Mouse (Mus musculus): ENCODE measurements around the gene Cs. TPM values are rescaled to one million over a fixed set of nuclear protein-coding genes. Genes with fewer than 3 reads are reported as not detected.

Cs gene
- polyA plus RNA-seq, 1 experiment from 2014 or later, result 297 TPM

DNA sequence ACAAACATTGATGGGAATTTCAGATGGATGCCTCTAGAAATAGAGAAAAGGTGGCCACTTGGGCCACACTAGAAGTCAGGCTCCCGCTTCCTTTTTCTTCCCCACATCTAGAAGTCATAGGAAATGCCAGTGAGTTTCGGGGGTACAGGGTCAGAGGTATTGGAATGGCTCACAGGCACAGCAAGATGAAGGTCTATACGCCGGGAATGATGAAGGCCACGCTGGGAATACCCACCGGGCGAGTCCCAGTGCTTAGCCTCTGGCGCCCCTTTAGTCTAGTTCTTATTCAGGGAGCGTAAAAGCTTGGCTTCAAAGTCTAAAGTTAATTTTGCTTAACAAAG is 34.8 kb upstream of the Cs start:
- peak overlapping the region; percentile 61 for H3K4me3 ChIP-seq (ENCODE audit: low read depth, low read length)
- WGBS, result 1% methylated on average over 9 of the region's 9 CpGs
- H3K27ac ChIP-seq (ENCODE audit: low read depth, low read length), result peak overlapping the region; percentile 96
- H3K4me1 ChIP-seq (ENCODE audit: control insufficient read depth, insufficient read depth, low read length), result peaks cover 17% of the 10 kb centered on the region
- no peaks in the 10 kb centered on the region for H3K27me3 ChIP-seq (ENCODE audit: control insufficient read depth, insufficient read depth, low read length)
- H3K4me2 ChIP-seq (ENCODE audit: low read depth, low read length), result peak overlapping the region; percentile 80
- H3K36me3 ChIP-seq (ENCODE audit: control insufficient read depth, insufficient read depth, low read length), result no peaks in the 10 kb centered on the region
- peak overlapping the region; percentile 90 for H3K9ac ChIP-seq (replicated peaks; ENCODE audit: low read depth, low read length)
- ATAC-seq (ENCODE audit: low read depth), result peak; percentile 31
- H3K9me3 ChIP-seq (ENCODE audit: control insufficient read depth, low read length), result no peaks in the 10 kb centered on the region

DNA sequence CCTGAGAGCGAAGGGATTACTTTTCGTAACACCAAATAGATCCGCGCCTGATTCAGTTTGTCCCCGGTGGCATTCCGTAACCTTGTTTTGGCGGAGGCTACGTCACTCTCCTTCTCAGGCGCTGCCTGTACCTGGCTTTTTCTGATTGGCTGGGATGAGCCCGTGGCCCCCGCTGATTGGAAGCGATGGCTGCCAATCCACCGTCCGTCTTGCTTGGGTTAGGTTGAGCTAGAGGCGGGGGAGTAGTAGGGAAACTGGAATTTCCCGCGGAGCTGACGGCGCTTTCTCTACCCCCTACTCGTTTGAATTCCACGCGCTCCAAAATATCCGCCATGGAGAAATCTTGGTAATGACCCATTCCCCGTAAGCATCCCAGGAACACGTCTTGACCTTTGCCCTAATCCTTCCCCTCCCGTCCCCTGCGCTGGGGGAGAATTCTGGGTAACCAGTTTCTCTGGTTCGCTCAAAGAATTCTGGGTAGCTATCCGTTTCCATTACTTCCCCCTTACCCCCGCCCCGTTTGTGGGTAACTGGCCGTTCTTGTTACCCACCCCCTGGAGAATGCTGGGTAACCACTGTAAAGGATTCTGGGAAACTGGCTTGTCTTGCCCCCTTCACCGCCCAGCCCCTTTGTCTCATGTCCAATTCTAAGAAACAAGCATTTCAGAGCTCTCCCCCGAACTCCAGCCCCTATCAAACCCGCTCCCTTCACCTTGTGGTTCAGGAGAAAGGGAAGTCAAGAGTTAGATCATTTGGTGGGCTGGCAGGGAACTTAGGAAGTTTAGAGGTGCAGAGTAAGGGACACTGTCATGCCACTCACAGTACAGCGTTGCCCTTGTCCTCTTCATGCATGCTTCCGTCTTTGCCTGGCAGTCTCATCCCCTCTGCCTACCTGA is 34.2 kb upstream of the Cs start, which contains the start of gene Pan2:
TSS of gene Pan2 (plus strand) at position 210 of the 896 bp plus-strand sequence.
- Histone ChIP-seq H3K27me3 (ENCODE audit: control insufficient read depth, insufficient read depth, low read length) (no peaks in the 10 kb centered on the region), H3K9me3 (ENCODE audit: control insufficient read depth, low read length) (no peaks in the 10 kb centered on the region), H3K4me1 (ENCODE audit: control insufficient read depth, insufficient read depth, low read length) (peaks cover 17% of the 10 kb centered on the region), H3K4me2 (ENCODE audit: low read depth, low read length) (peak within 1 kb of the TSS; percentile 80), H3K36me3 (ENCODE audit: control insufficient read depth, insufficient read depth, low read length) (no peaks in the 10 kb centered on the region), H3K9ac (replicated peaks; ENCODE audit: low read depth, low read length) (peak within 1 kb of the TSS; percentile 90), H3K27ac (ENCODE audit: low read depth, low read length) (peak within 1 kb of the TSS; percentile 96), H3K4me3 (ENCODE audit: low read depth, low read length) (peak within 1 kb of the TSS; percentile 61)
- WGBS, result 1% methylated on average over 37 of the region's 37 CpGs
- ATAC-seq (ENCODE audit: low read depth), result peak; percentile 99

DNA sequence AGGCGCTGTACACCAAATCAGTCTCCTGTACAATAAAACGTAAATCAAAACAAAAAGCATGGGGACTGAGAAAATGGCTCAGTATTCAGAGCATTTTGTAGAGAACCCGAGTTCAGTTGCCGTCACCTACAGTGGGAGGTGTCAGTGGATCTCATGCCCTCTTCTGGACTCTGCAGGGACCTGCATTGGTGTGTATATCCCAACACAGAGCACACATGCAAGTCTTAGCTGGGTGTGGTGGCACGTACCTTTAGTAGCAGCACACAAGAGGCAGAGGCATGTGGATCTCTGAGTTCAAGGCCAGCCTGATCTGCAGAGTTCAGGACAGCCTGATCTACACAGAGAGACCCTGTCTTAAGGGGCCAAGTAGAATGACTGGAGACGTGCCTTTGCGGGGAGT is 27.9 kb upstream of the Cs start:
- H3K36me3 ChIP-seq (ENCODE audit: control insufficient read depth, insufficient read depth, low read length), result peaks cover 20% of the 10 kb centered on the region
- H3K4me3 ChIP-seq (ENCODE audit: low read depth, low read length), result no peak overlapping the region
- no peak overlapping the region for H3K9ac ChIP-seq (replicated peaks; ENCODE audit: low read depth, low read length)
- H3K27me3 ChIP-seq (ENCODE audit: control insufficient read depth, insufficient read depth, low read length), result no peaks in the 10 kb centered on the region
- peak; percentile 13; the same call in 1 of the 2 replicates for ATAC-seq (ENCODE audit: low read depth)
- no peak overlapping the region for H3K4me2 ChIP-seq (ENCODE audit: low read depth, low read length)
- no peaks in the 10 kb centered on the region for H3K9me3 ChIP-seq (ENCODE audit: control insufficient read depth, low read length)
- H3K27ac ChIP-seq (ENCODE audit: low read depth, low read length), result no peak overlapping the region
- H3K4me1 ChIP-seq (ENCODE audit: control insufficient read depth, insufficient read depth, low read length), result peaks cover 5% of the 10 kb centered on the region
- 85% methylated on average over 7 of the region's 7 CpGs for WGBS

DNA sequence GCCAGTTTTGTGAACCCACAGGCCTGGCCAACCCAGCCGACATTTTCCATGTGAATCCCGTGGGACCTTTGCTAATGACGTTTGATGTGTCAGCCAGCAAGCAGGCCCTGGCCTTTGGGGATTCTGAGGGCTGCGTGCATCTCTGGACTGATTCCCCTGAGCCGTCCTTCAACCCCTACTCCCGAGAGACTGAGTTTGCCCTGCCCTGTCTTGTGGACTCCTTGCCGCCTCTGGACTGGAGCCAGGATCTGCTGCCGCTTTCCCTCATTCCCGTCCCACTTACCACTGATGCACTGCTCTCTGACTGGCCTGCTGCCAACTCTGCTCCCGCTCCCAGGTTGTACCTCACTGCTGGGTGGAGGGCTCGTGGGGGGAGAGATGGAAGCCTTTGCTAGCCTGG is 27.4 kb upstream of the Cs start:
- H3K4me3 ChIP-seq (ENCODE audit: low read depth, low read length), result no peak overlapping the region
- H3K9me3 ChIP-seq (ENCODE audit: control insufficient read depth, low read length), result no peaks in the 10 kb centered on the region
- H3K27me3 ChIP-seq (ENCODE audit: control insufficient read depth, insufficient read depth, low read length), result no peaks in the 10 kb centered on the region
- no peak overlapping the region for H3K9ac ChIP-seq (replicated peaks; ENCODE audit: low read depth, low read length)
- H3K36me3 ChIP-seq (ENCODE audit: control insufficient read depth, insufficient read depth, low read length), result peaks cover 25% of the 10 kb centered on the region
- peaks cover 5% of the 10 kb centered on the region for H3K4me1 ChIP-seq (ENCODE audit: control insufficient read depth, insufficient read depth, low read length)
- WGBS, result 54% methylated on average over 11 of the region's 11 CpGs
- H3K27ac ChIP-seq (ENCODE audit: low read depth, low read length), result no peak overlapping the region
- ATAC-seq (ENCODE audit: low read depth), result peak; percentile 68; the same call in 1 of the 2 replicates
- no peak overlapping the region for H3K4me2 ChIP-seq (ENCODE audit: low read depth, low read length)

DNA sequence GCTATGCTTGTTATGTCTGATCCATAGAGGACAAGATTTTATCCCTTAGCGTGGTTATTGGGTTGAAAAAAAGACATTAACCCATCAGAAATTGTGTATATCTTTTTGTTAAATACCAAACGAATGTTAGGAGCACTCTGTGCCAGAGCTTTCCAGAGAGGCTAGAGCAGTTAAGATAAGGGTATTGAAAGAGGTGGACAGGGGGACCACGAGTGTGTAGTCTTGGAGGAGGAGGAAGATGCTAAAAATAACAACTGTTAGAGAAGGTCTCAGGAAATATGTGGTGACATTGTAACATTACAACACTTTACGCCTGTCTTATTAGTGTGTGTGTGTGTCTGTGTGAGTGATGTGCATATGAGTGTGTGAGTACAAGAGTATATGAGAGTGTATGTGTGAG is 26.6 kb upstream of the Cs start:
- no peak overlapping the region for H3K9ac ChIP-seq (replicated peaks; ENCODE audit: low read depth, low read length)
- H3K4me3 ChIP-seq (ENCODE audit: low read depth, low read length), result no peak overlapping the region
- H3K27ac ChIP-seq (ENCODE audit: low read depth, low read length), result no peak overlapping the region
- no peak overlapping the region for H3K4me2 ChIP-seq (ENCODE audit: low read depth, low read length)
- peaks cover 5% of the 10 kb centered on the region for H3K4me1 ChIP-seq (ENCODE audit: control insufficient read depth, insufficient read depth, low read length)
- peaks cover 31% of the 10 kb centered on the region for H3K36me3 ChIP-seq (ENCODE audit: control insufficient read depth, insufficient read depth, low read length)
- 86% methylated on average over 4 of the region's 4 CpGs for WGBS
- no peak for ATAC-seq (ENCODE audit: low read depth)
- H3K9me3 ChIP-seq (ENCODE audit: control insufficient read depth, low read length), result no peaks in the 10 kb centered on the region
- H3K27me3 ChIP-seq (ENCODE audit: control insufficient read depth, insufficient read depth, low read length), result no peaks in the 10 kb centered on the region

DNA sequence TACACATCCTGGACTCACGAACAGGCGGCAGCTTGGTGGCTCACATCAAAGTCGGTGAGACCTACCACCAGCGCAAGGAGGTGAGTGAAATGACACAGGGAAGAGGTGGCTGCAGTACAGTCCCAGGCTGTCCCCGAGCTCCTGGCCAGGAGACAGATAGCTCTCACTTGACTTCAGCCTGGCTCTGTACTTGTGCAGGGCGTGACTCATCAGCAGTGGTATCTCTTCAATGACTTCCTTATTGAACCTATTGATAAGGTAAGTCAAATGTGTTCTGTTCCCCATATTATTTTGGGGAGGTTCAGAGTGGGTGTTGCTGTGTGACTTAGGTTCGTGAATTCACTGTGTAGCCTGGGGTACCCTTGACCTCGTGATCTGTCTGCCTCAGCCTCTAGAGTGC is 22.0 kb upstream of the Cs start:
- no peak overlapping the region for H3K9ac ChIP-seq (replicated peaks; ENCODE audit: low read depth, low read length)
- H3K27me3 ChIP-seq (ENCODE audit: control insufficient read depth, insufficient read depth, low read length), result no peaks in the 10 kb centered on the region
- no peak overlapping the region for H3K27ac ChIP-seq (ENCODE audit: low read depth, low read length)
- H3K36me3 ChIP-seq (ENCODE audit: control insufficient read depth, insufficient read depth, low read length), result peaks cover 49% of the 10 kb centered on the region
- WGBS, result 95% methylated on average over 8 of the region's 8 CpGs
- H3K4me2 ChIP-seq (ENCODE audit: low read depth, low read length), result no peak overlapping the region
- no peak overlapping the region for H3K4me3 ChIP-seq (ENCODE audit: low read depth, low read length)
- ATAC-seq (ENCODE audit: low read depth), result no peak
- no peaks in the 10 kb centered on the region for H3K9me3 ChIP-seq (ENCODE audit: control insufficient read depth, low read length)
- no peaks in the 10 kb centered on the region for H3K4me1 ChIP-seq (ENCODE audit: control insufficient read depth, insufficient read depth, low read length)

DNA sequence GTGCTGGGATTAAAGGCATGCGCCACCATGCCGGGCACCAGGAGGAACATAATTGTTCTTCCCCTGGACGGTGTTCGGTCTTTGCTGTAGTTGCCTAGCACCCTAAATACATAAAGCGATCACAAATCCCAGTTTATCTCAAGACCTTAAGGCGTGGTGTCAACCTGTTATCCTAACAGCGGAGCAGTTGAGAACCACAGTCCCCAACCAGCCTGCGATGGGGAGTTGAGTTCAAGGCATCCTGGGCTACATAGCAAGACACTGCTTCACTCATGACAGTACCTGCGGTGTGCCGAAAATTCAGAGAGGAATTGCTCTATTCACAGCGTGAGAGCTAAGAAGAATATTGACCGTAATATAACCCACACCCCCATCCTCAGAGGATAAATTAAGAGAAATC is 15.9 kb upstream of the Cs start:
- H3K36me3 ChIP-seq (ENCODE audit: control insufficient read depth, insufficient read depth, low read length), result peaks cover 34% of the 10 kb centered on the region; the same call in 1 of the 2 replicates
- H3K4me2 ChIP-seq (ENCODE audit: low read depth, low read length), result peak overlapping the region; percentile 94
- H3K9me3 ChIP-seq (ENCODE audit: control insufficient read depth, low read length), result no peaks in the 10 kb centered on the region
- H3K9ac ChIP-seq (replicated peaks; ENCODE audit: low read depth, low read length), result peak overlapping the region; percentile 96; the same call in 1 of the 2 replicates
- no peaks in the 10 kb centered on the region for H3K27me3 ChIP-seq (ENCODE audit: control insufficient read depth, insufficient read depth, low read length)
- H3K4me1 ChIP-seq (ENCODE audit: control insufficient read depth, insufficient read depth, low read length), result peaks cover 10% of the 10 kb centered on the region
- peak overlapping the region; percentile 82 for H3K4me3 ChIP-seq (ENCODE audit: low read depth, low read length)
- no peak for ATAC-seq (ENCODE audit: low read depth)
- H3K27ac ChIP-seq (ENCODE audit: low read depth, low read length), result 0 out of 2 replicates have a peak overlapping the region, but pooled peaks have one; percentile 55
- 61% methylated on average over 12 of the region's 12 CpGs for WGBS

DNA sequence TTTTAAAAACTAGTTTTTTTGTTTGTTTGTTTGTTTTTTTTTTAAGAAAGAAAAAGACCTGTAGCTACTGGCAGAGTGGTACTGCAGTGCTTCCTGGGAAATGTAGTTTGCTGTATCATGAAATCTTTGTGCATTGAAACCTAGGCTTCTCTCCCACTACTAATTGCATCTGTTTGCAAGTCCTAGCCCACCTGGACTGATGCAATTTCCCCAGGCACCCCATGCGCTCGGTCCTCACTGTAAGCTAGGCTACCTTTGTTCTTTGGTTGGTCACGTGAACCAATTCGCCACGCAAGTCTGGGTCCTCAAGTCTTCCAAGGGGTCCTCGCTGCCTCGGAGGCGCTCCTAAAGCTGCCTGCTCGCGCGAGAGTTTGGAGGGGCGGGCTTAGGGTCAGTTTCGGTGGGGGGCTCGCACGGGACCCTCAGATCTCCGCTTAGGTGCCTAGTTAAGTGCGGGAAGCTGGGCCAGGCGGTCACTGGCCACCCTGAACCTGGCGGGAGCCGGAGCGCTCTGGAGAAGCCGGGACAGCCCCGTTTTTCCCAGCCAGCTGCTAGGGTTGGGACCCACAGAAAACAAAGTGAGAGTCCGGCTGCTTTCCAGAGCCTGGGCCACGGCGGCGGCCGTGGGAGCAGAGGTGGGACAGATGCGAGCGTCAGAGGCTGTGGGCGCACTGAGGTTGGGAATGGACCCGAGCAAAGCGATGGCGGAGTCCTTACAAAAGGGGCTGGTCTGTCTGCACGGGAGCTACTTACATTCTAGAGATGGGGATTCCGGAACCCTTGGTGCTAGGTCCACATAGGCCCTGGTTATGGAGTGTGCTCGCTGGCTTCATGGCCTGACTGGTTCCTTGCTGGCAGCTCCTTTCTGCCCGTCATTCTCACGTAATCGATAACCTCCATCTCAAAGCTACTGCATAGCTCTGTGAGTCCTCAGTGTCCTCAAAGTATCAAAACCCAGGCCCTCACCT is 15.1 kb upstream of the Cs start, which contains the start of gene Cnpy2:
TSS of gene Cnpy2 (plus strand) at position 319 of the 968 bp plus-strand sequence.
- Histone ChIP-seq H3K4me2 (ENCODE audit: low read depth, low read length) (peak within 1 kb of the TSS; percentile 94), H3K9ac (replicated peaks; ENCODE audit: low read depth, low read length) (peak within 1 kb of the TSS; percentile 96), H3K36me3 (ENCODE audit: control insufficient read depth, insufficient read depth, low read length) (peaks cover 42% of the 10 kb centered on the region; the same call in 1 of the 2 replicates), H3K4me3 (ENCODE audit: low read depth, low read length) (peak within 1 kb of the TSS; percentile 82), H3K9me3 (ENCODE audit: control insufficient read depth, low read length) (no peaks in the 10 kb centered on the region), H3K27ac (ENCODE audit: low read depth, low read length) (peak within 1 kb of the TSS; percentile 90), H3K27me3 (ENCODE audit: control insufficient read depth, insufficient read depth, low read length) (no peaks in the 10 kb centered on the region), H3K4me1 (ENCODE audit: control insufficient read depth, insufficient read depth, low read length) (peaks cover 10% of the 10 kb centered on the region)
- peak; percentile 96 for ATAC-seq (ENCODE audit: low read depth)
- under 1% methylated on average over 40 of the region's 40 CpGs for WGBS
